Comparison of ENCODE assay signal across 13 mouse cellular contexts in genomic region chr5:64479315-64479714, GRCm38 (mm10).
A peak's percentile ranks its signal among the peaks of the same experiment; 100 is the strongest.
DNase-seq lines count a peak whose midpoint lies in the region.
"Had no signal": no experiment of that assay in that cellular context is flagged by ENCODE, and none has a peak within 500 bp of the region (broad histone marks: within the 10 kb centered on the region; RNA-seq: fewer than 3 reads in every experiment).

No protein-coding gene starts in this region.

- peak; percentile 40 to 55 for DNase-seq in cerebellum, postnatal 10 days
- no peak for DNase-seq in cerebellum, adult 8-10 months
- peak; percentile 31 to 33 for DNase-seq in layer of hippocampus, adult 8-10 months (ENCODE audit: low spot score in 2 of 2)
- no peak for DNase-seq in layer of hippocampus, adult 9-11 months
- DNase-seq in forelimb bud, embryonic 11.5 days (ENCODE audit: low read depth, low spot score), result peak; percentile 16
- DNase-seq in telencephalon, adult 2 months (ENCODE audit: low read depth, low spot score), result peak; percentile 41
- no peak for DNase-seq in gastrocnemius, postnatal 25 days
- no peak for DNase-seq in frontal cortex, postnatal 25 days (ENCODE audit: low spot score in 2 of 2)
- DNase-seq: adrenal gland, adult 2 months; cerebellum, adult 11-12 months; heart, postnatal 36 days; left cerebral cortex, postnatal 4 days; liver, postnatal 0 days had no signal

Comparison
In these comparisons a context has a peak if more than half of its experiments do, and no peak if none do; other contexts are left out.
1. DNase-seq: peak in cerebellum, postnatal 10 days (2 of 2), layer of hippocampus, adult 8-10 months (2 of 2), forelimb bud, embryonic 11.5 days (single experiment) and telencephalon, adult 2 months (single experiment); none in cerebellum, adult 8-10 months (single experiment), layer of hippocampus, adult 9-11 months (single experiment), gastrocnemius, postnatal 25 days (single experiment) and frontal cortex, postnatal 25 days (0 of 2).